Mouse (Mus musculus) embryonic facial prominence, embryonic 10.5 days (tissue): Measurements from ENCODE around the gene Pcnx2. TPM values are rescaled to one million over a fixed set of nuclear protein-coding genes. Genes with fewer than 3 reads are reported as not detected.

Source experiments
- DNase-seq: peaks from one replicate; pipeline ENCODE4 v3.0.0-alpha.2; 2017; ENCODE audit warnings: low spot score
- H3K27ac ChIP-seq: fragments of 300-500 bp; sonication (generic); replicated peaks from 2 replicates; pipeline ENCODE4 v1.5.1; 2016; ENCODE audit warnings: mild to moderate bottlenecking
- H3K27me3 ChIP-seq: fragments of 300-500 bp; sonication (generic); replicated peaks from 2 replicates; pipeline ENCODE4 v1.6.1; 2016; ENCODE audit warnings: low read depth, mild to moderate bottlenecking; ENCODE audit not compliant: poor library complexity, severe bottlenecking
- H3K36me3 ChIP-seq: fragments of 300-500 bp; sonication (generic); replicated peaks from 2 replicates; pipeline ENCODE4 v1.6.1; 2016; ENCODE audit warnings: mild to moderate bottlenecking, moderate library complexity
- H3K4me1 ChIP-seq: fragments of 300-500 bp; sonication (generic); 2 replicates; pipeline ENCODE4 v1.6.1; 2016
- H3K4me3 ChIP-seq: fragments of 300-500 bp; sonication (generic); 2 replicates; pipeline ENCODE4 v1.5.1; 2016; ENCODE audit warnings: mild to moderate bottlenecking, moderate library complexity
- H3K9me3 ChIP-seq: fragments of 300-500 bp; sonication (generic); 2 replicates; pipeline ENCODE4 v1.6.1; 2016; ENCODE audit warnings: mild to moderate bottlenecking
- WGBS: fragments of 180-500 bp; shearing (Covaris S2); methylation state at CpG from one replicate; pipeline ENCODE4 v1.1.7; 2016; 5-methylcytosine and 5-hydroxymethylcytosine counted together
- polyA plus RNA-seq: library from polyadenylated mRNA; unstranded; fragments of >200 nt; fragmentation: Nextera tagmentation; extraction: Ambion mirVana; gene quantifications from 2 replicates; pipeline ENCODE4 v1.2.1, GENCODE M21; 2016

Gene Pcnx2
- polyA plus RNA-seq: 0.10 and 0.15 TPM in 2 replicates

DNA sequence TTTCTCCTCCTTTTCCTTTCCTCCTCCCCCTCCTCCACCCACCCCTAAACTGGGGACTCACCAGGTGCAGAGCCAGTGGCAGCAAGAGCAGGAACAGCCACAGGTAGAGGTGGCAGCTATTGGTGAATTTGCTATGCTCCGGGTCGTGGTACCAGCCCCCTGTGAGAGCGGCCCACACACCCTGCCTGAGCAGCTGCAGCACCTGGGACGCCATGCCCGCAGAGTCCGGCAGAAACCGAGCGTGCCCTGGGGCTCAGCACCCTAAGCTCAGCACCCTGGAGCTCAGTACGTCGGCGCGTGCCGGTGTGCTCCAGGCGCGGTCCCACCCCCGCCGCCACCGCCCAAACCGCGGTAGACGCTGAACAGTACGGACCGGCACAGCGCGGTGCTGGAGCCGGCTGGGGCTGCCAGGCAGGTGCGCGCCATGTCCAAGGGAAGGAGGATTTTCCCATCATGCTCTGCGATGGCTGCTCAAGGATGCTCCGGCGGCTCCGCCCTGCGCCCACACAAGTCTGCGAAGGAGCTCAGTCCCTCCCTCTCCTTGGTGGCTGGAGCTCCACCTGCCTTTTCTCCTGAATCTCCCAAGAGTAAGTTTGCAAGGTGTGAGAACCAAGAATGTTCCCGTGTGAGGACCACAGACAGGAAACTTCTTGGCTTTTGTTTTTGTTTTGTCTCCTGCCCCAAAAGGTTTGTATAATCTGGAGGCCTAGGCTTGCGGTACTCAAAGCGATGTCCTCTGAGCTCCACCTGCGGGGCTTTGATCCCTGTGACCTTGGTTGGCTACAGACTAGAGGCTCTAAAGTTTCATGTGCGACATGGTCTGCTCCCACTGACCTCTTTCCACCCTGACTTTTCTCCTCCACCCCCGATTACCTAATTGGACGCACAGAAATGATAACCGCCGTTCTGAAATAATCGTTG lies at the start of gene Pcnx2:
TSS of gene Pcnx2 (minus strand) at position 450 of the 921 bp plus-strand sequence.
- DNase-seq: peak; percentile 38
- Histone ChIP-seq H3K4me3 (peak within 1 kb of the TSS; percentile 51), H3K36me3 (no peaks in the 10 kb centered on the region), H3K4me1 (peaks cover 19% of the 10 kb centered on the region), H3K9me3 (no peaks in the 10 kb centered on the region), H3K27me3 (peaks cover 45% of the 10 kb centered on the region), H3K27ac (no peak within 1 kb of the TSS; the same call in 1 of the 2 replicates)
- WGBS: 6% methylated on average over 44 of the region's 44 CpGs

- DNase-seq: no peak
- 85% methylated on average over 4 of the region's 4 CpGs for WGBS
- Histone ChIP-seq H3K9me3 (no peaks in the 10 kb centered on the region), H3K27ac (no peak overlapping the region), H3K4me1 (no peaks in the 10 kb centered on the region), H3K4me3 (no peak overlapping the region), H3K27me3 (no peaks in the 10 kb centered on the region), H3K36me3 (no peaks in the 10 kb centered on the region)
Measured at GRCm38 (mm10) chr8:125944511-125944910, 46.4 kb upstream of the Pcnx2 start.

DNA sequence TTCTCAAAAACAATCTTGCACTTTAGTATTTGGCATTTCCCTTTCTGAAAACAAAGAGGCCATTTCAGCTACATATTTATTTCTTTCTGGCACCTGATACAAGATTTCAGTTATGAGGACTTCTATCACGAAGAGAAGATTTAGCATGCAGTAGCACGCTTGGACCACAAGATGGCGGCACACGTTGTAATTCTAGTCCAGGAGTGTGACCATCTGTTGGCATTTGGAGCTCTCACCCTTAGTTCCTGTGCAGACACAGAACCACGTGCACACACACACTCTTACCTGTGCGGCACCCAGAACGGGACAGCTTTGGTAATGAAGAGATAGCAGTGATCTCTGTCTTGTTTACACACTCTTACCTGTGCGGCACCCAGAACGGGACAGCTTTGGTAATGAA lies 37.5 kb upstream of the Pcnx2 start:
- H3K36me3 ChIP-seq: no peaks in the 10 kb centered on the region
- peaks cover 8% of the 10 kb centered on the region; the same call in 1 of the 2 replicates for H3K9me3 ChIP-seq
- WGBS: 51% methylated on average over 9 of the region's 9 CpGs
- H3K4me3 ChIP-seq: no peak overlapping the region
- H3K27me3 ChIP-seq: no peaks in the 10 kb centered on the region
- peak; percentile 61 for DNase-seq
- no peaks in the 10 kb centered on the region for H3K4me1 ChIP-seq
- no peak overlapping the region for H3K27ac ChIP-seq

- Histone ChIP-seq H3K4me3 (no peak overlapping the region), H3K36me3 (no peaks in the 10 kb centered on the region), H3K4me1 (no peaks in the 10 kb centered on the region), H3K27me3 (no peaks in the 10 kb centered on the region), H3K27ac (no peak overlapping the region), H3K9me3 (peaks cover 8% of the 10 kb centered on the region; the same call in 1 of the 2 replicates)
- 97% methylated on average over 6 of the region's 6 CpGs for WGBS
- no peak for DNase-seq
Measured at GRCm38 (mm10) chr8:125931822-125932221, 33.7 kb upstream of the Pcnx2 start.

DNA sequence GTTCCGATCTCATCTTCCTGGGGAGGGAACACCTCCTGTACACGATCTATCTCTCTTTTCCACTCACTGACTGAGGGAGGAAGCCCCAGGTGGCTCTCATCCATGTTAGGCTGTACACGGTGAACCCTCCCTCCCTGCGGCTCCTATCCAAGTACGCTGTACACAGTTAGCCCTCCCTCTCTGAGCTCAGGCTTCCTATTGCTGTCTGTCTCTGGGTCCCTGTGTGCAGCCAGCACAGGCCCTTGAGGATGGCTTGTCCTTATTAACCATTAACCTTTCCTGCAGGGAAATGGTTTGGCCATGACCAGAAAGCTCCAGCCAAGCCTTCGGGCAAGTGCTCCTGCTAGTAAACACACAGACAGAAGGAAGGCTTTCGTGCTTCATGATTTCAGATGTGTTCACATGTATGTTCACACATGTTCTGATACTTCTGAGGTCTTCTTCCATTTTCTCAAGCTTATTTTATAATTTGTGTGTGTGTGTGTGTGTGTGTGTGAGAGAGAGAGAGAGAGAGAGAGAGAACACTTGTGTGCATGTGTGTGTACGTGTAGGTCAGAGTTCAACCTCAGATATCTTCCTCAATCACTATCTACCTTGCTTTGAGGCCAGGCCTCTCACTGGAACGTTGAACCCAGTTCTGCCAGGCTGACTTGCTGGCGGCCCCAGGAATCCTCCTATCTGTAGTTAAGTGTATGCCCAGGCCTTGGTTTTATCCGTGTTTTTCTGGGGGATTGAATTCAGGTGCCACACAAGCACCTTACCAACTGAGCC lies 32.3 kb upstream of the Pcnx2 start:
- Histone ChIP-seq H3K9me3 (peaks cover 8% of the 10 kb centered on the region; the same call in 1 of the 2 replicates), H3K27me3 (no peaks in the 10 kb centered on the region), H3K4me1 (no peaks in the 10 kb centered on the region), H3K27ac (no peak overlapping the region), H3K36me3 (no peaks in the 10 kb centered on the region), H3K4me3 (no peak overlapping the region)
- DNase-seq: no peak
- 87% methylated on average over 11 of the region's 11 CpGs for WGBS

GRCm38 (mm10) chr8:125926636-125927035 lies 28.5 kb upstream of the Pcnx2 start:
- no peaks in the 10 kb centered on the region for H3K36me3 ChIP-seq
- H3K4me1 ChIP-seq: no peaks in the 10 kb centered on the region
- no peak for DNase-seq
- 89% methylated on average over 4 of the region's 4 CpGs for WGBS
- no peak overlapping the region for H3K27ac ChIP-seq
- no peaks in the 10 kb centered on the region for H3K27me3 ChIP-seq
- no peaks in the 10 kb centered on the region for H3K9me3 ChIP-seq
- no peak overlapping the region for H3K4me3 ChIP-seq

GRCm38 (mm10) chr8:125922333-125922732 lies 24.2 kb upstream of the Pcnx2 start:
- Histone ChIP-seq H3K27ac (no peak overlapping the region), H3K4me1 (peaks cover 19% of the 10 kb centered on the region), H3K27me3 (peaks cover 12% of the 10 kb centered on the region; the same call in 1 of the 2 replicates), H3K4me3 (no peak overlapping the region), H3K36me3 (no peaks in the 10 kb centered on the region), H3K9me3 (no peaks in the 10 kb centered on the region)
- 82% methylated on average over 3 of the region's 3 CpGs for WGBS
- no peak for DNase-seq

- H3K27me3 ChIP-seq: peaks cover 16% of the 10 kb centered on the region
- peaks cover 19% of the 10 kb centered on the region for H3K4me1 ChIP-seq
- no peak for DNase-seq
- H3K4me3 ChIP-seq: no peak overlapping the region
- H3K27ac ChIP-seq: no peak overlapping the region
- WGBS: 63% methylated on average over 9 of the region's 9 CpGs
- H3K9me3 ChIP-seq: no peaks in the 10 kb centered on the region
- H3K36me3 ChIP-seq: no peaks in the 10 kb centered on the region
Measured at GRCm38 (mm10) chr8:125920761-125921160, 22.6 kb upstream of the Pcnx2 start.

DNA sequence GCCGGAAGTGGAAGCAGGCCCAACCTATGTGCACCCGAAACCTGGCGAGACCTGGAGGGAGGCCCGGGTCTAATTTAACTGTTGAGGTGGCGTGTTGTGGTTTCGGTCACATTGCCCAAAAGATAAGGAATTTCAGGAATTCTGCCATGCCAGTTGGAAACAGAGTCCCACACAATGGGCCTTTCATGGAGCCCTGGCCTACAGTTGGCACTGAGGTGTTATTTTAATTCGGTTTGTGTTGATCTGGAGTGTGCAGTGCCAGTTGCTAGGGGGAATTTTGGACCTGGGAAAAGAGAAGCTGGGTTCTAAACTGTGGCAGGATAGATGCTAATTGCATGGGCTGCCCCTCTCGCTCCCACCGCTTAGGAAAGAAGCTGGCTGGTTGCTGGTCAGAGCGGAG lies 22.2 kb upstream of the Pcnx2 start:
- Histone ChIP-seq H3K4me1 (peaks cover 19% of the 10 kb centered on the region), H3K27me3 (peaks cover 17% of the 10 kb centered on the region), H3K27ac (no peak overlapping the region), H3K4me3 (no peak overlapping the region), H3K36me3 (no peaks in the 10 kb centered on the region), H3K9me3 (no peaks in the 10 kb centered on the region)
- 69% methylated on average over 10 of the region's 10 CpGs for WGBS
- DNase-seq: no peak

DNA sequence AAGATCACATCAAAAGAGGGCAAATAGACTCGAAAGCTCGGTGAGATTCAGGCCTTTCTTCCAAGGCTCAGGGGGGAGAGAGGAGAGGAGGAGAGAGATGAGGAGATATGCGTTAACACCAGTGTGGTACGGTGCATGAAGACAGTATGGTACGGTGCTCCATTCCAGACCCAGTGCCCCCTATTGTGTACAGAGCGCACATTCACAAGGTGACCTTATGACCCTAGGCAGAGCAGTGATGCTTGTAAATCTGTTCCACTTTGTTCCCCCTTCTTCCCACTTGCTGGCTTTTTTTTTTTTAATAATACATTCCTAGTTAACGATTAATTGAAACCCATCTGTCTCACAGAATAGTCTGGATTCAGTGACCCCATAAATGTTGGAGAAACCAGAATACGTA lies 21.4 kb upstream of the Pcnx2 start:
- H3K9me3 ChIP-seq: no peaks in the 10 kb centered on the region
- no peak overlapping the region for H3K4me3 ChIP-seq
- 54% methylated on average over 8 of the region's 8 CpGs for WGBS
- H3K36me3 ChIP-seq: no peaks in the 10 kb centered on the region
- peaks cover 19% of the 10 kb centered on the region for H3K4me1 ChIP-seq
- no peak for DNase-seq
- H3K27me3 ChIP-seq: peaks cover 17% of the 10 kb centered on the region
- no peak overlapping the region for H3K27ac ChIP-seq

- H3K36me3 ChIP-seq: no peaks in the 10 kb centered on the region
- no peaks in the 10 kb centered on the region for H3K9me3 ChIP-seq
- no peak for DNase-seq
- WGBS: 89% methylated on average over 2 of the region's 2 CpGs
- H3K4me3 ChIP-seq: no peak overlapping the region
- H3K27ac ChIP-seq: no peak overlapping the region
- H3K4me1 ChIP-seq: peaks cover 19% of the 10 kb centered on the region
- peaks cover 24% of the 10 kb centered on the region for H3K27me3 ChIP-seq
Measured at GRCm38 (mm10) chr8:125918719-125919118, 20.6 kb upstream of the Pcnx2 start.

GRCm38 (mm10) chr8:125917013-125917412 lies 18.9 kb upstream of the Pcnx2 start:
- WGBS: 75% methylated on average over 10 of the region's 10 CpGs
- no peak for DNase-seq
- no peak overlapping the region for H3K27ac ChIP-seq
- no peaks in the 10 kb centered on the region for H3K9me3 ChIP-seq
- no peak overlapping the region for H3K4me3 ChIP-seq
- peaks cover 41% of the 10 kb centered on the region for H3K27me3 ChIP-seq
- no peaks in the 10 kb centered on the region for H3K36me3 ChIP-seq
- peaks cover 19% of the 10 kb centered on the region for H3K4me1 ChIP-seq
